Mouse (Mus musculus): ENCODE data around the gene Tubb2b. TPM values are rescaled to one million over a fixed set of nuclear protein-coding genes. Genes with fewer than 3 reads are reported as not detected.
A peak's percentile ranks its signal among the peaks of the same experiment; 100 is the strongest.

The Tubb2b gene
- 8.7 and 13.3 TPM in 2 replicates for polyA plus RNA-seq (2012; rRNA removed)

GRCm38 (mm10) chr13:34130226-34130731 is at the start of gene Tubb2b:
Gene Tubb2b (minus strand): TSS chr13:34130466.
- no peak for DNase-seq (ENCODE audit: low spot score)

- no peak for DNase-seq (ENCODE audit: low spot score)
These were observed 43.8 kb upstream of the Tubb2b start for GRCm38 (mm10) chr13:34174025-34174424.

- DNase-seq (ENCODE audit: low spot score), result no peak
These were observed 33.2 kb upstream of the Tubb2b start for GRCm38 (mm10) chr13:34163304-34163975.

- DNase-seq (ENCODE audit: low spot score), result peak; percentile 83
These were observed 32.4 kb upstream of the Tubb2b start, which contains the start of gene Psmg4 for GRCm38 (mm10) chr13:34162491-34163303. Gene Psmg4 (plus strand): TSS chr13:34162964.

DNA sequence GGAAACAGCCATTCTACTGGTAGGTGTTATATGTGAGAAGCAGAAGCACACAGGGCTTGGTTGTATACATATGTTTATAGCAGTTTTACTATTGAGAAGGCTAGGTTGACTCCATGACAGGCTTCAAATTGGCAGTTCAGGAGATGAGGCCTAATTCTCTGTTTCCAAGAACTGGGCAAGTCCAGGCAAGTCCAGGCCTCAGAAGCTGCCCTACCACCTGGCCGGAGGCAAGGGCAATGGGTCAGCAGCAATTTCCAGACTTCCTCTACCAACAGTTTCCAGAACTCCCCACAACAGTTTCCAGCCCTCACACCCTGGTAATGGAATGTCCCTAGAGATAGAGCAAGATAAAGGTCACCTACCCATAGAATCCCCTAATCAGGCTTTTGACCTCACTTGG is 29.7 kb upstream of the Tubb2b start:
- DNase-seq (ENCODE audit: low spot score), result no peak

- no peak for DNase-seq (ENCODE audit: low spot score)
These were observed 27.4 kb upstream of the Tubb2b start for GRCm38 (mm10) chr13:34157596-34158157.

GRCm38 (mm10) chr13:34156840-34157185 is 26.5 kb upstream of the Tubb2b start:
- no peak for DNase-seq (ENCODE audit: low spot score)

DNA sequence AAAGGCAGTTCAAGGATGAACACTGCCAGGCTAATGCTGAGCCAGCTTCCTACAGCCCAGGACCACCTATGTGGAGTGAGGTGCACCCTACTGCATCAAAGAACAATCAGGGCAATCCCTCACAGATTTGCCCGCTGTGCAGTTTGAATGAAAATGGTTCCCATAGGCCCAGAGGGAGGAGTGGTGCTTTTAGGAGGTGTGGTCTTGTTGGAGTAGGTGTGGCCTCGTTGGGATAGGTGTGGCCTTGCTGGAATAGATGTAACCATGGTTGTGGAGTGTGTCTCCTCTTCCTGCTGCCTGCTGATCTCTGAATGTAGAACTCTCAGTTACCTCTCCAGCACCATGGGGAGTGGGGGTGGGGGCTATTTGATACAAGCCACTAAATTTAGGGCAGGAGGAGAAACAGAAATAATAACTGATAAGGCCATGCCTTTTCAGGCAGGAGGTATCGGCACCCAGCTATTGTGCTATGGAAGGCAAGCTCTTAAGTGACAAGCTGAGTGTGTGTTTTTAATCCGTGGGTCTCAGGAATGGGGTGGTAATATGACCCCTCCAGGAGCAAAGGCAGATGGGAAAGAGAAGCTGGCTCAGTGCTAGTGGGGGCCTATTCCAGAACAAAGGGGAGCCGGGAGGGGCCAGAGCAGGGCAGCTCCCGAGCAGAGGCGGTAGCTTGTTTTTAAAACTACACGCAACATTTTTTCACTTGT is 26.0 kb upstream of the Tubb2b start:
- DNase-seq (ENCODE audit: low spot score), result no peak

DNA sequence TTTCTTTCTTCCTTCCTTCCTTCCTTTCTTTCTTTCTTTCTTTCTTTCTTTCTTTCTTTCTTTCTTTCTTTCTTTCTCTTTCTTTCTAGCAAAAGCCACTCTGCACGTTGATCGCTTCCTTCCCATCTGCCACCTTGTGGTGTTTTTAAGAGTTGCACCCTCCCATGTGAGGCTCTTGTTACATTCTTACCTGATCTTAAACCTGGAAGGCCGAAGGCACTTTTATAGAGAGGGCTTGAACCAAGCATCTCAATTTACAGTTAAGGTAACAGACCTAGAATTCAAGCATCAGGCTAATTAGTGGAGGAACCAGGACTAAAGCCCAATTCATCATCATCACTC is 24.6 kb upstream of the Tubb2b start:
- DNase-seq (ENCODE audit: low spot score), result no peak

DNA sequence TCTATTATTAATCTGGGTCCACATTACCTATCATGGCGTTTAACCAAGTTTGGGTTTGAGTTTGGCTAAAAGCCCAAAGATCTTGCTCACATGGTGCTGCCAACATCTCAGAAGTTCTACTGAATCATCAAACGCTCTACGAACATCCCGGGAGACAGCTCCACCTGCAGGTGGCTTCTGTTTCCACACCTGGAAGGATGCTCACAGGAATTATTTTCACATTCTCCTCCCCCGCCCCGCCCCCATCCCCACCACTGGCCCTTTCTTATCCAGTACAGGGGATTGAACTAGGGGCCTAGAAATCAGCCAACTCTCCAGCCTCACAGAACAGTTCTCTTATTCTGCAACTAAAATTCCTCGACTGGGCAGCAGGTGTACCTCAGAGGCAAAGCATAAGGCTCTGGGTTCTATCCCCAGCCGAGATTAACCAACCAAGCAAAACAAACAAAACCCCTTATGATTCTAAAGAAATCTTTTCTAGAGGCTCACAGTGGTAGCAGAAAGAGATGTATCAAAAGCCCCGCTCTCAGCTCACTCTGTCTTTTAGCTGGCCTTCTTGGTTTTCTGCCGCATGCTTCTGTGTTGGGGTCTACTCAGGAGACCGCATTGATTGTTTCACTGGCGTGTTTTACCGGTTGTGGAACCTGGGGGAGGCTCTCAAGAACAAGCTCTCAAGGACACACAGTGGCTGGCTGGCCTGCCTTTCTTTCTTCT is 24.1 kb upstream of the Tubb2b start:
- no peak for DNase-seq (ENCODE audit: low spot score)

- no peak for DNase-seq (ENCODE audit: low spot score)
These were observed 23.2 kb upstream of the Tubb2b start for GRCm38 (mm10) chr13:34153254-34154011.

DNA sequence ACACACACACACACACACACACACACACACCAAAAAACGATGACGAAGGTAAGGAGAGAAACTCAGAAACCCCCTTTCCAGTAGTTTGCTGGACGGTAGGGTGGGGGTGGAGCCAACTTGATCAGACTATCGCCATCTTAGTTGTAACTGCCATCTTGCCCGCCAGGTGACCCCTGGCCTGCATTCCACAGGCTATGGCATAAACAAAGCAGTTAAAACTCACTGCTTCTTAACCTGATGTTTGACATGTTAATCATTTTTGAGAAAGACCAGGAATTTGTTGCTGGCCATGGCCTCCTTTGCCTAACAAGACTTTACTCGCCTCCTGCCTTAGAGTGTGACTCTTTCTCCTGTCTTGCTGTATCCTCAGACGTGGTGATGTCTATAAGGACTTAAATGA is 22.4 kb upstream of the Tubb2b start:
- no peak for DNase-seq (ENCODE audit: low spot score)

GRCm38 (mm10) chr13:34151425-34151824 is 21.2 kb upstream of the Tubb2b start:
- no peak for DNase-seq (ENCODE audit: low spot score)

DNA sequence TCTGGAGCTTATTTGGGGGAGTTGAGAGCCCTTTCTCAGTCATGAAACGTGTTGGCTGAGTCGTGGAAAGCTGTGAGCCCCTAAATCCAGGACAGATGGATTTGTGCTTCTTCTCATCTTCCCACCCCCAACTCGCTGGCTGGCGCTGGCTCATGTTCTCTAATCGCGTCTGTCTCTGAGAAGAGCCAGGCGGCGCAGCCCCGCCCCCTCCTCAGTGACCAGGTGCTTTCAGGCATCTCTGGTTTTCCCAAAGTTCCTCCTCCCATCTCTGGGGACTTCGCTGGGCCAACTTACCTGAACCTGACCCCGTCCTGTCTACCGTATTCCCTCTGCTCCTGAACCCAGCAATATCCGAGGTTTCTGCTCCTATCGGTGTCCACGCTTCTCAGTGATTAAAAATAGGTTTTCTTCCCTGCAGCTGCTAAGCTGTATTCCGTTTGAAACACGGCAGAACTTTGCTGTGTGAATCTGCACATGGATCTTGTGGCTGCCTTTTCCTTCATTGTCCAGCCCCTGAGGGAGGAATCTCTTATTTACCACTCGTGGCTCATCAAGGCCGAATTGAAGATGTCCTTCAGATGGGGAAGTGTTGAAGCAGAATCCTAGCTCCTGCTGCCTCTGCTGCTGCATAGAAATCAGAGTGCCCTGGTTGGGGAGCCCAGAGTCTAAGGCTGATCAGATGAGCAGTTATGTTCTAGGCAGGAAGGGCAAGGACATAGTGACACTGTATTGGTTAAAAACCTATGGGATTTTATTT is 20.2 kb upstream of the Tubb2b start:
- DNase-seq (ENCODE audit: low spot score), result no peak

DNA sequence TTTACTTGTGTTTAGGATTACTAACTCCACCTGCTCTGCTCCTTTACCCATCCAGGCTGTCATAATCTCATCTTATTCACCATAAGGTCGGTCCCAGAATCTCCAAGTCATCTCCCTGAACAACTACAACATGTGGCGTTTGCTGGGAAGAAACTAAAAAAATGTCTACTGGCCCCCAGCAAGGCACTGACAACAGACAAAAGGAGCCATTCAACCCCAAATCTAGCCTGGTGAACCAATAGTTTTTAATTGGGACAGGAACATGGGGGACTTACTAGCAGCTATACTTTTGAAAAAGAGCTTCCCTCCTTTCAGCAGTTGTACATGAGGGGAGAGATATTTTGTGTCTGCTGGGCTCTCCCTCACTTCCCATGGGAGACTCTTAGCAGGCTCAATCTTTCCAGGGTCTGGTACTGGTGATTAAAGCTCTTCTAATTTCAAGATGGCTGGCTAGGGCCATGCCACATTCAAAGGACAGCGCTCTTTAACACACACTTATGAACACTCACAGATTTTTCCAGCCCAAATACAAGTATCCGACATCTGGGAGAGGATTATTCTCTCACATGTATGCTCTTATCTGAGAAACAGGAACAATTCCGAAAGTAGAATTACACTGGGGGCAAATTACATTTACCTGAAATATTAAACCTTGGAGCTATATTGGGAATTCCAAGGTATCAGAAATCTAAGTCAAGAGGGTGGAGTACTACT is 19.4 kb upstream of the Tubb2b start:
- DNase-seq (ENCODE audit: low spot score), result no peak

DNA sequence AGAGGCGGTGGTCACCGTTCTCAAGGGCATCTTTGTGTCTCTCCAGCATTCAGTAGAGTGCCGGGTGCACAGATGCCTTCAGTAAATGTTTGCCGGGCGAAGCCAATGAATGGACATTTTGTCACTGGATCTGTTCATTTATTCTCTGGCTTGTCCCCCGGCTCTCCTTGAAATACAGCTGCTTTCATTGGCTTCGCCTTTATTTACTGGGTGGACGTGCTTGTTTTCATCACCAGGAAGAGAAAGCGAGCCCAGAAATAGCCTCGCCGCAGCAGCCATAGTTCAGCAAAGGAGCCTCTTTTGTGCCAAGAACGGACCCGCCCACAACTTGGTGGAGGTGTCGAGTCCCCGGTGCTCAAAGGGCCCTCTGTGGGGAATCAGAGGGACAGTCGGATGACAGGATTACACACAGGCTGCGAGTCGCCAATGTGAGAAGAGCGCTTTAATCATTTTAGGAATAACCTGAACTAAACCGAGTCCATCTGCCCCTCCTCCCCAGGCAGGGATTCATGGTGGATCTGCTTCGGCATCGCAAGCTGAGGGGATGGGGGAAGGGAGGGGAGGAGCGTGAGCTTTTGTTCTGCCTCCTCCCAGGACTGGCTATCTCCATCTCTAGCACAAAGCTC is 18.6 kb upstream of the Tubb2b start:
- DNase-seq (ENCODE audit: low spot score), result peak; percentile 26

DNA sequence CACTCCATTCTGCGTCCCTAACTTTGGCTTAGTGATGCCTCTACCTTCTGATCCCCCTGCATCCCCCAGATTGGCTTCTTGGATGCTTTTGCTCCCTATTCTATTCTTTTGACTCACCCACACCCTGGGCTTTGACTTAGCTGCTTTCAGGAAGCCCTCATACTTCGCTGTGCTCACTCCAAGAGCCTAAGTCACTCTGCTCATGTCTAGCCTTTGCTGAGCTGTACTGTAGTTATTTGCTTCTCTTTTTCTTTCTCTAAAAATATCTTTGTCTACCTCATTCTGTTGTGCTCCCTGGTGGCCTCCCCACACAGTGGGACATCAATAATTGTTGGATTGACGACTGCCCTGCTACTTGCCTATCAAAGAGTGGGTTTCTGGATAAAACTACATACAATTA is 17.9 kb upstream of the Tubb2b start:
- DNase-seq (ENCODE audit: low spot score), result peak; percentile 3

DNA sequence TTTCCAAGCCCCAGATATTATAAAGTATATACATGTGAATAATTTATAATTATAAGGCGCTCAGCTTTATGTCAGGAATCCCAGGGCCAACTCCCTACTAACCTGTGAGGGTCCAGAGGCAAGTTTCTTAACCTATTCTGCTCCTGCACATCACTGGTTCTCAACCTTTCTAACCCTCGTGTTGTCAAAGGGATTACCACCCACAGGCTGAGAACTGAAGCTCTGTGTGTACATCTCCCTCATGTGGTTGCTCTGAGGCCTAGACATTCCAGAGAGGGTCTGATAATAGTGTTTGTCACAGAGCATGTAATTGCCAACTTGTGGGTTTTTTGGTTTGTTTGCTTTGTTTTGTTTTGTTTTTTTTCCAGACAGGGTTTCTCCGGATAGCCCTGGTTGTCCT is 16.6 kb upstream of the Tubb2b start:
- DNase-seq (ENCODE audit: low spot score), result no peak

GRCm38 (mm10) chr13:34143389-34143788 is 13.1 kb upstream of the Tubb2b start:
- no peak for DNase-seq (ENCODE audit: low spot score)
